Mouse (Mus musculus) retina, adult 2 months (tissue): ENCODE results near the gene Tctn1.

ENCODE experiments used
- DNase-seq: peaks from one replicate; pipeline ENCODE4 v3.0.0-alpha.2; 2012; ENCODE audit warnings: low read depth, low spot score

Gene Tctn1

GRCm38 (mm10) chr5:122247529-122247928 lies 16.7 kb downstream of the Tctn1 start:
- DNase-seq = no peak

GRCm38 (mm10) chr5:122246547-122247167 lies 17.6 kb downstream of the Tctn1 start:
- no peak for DNase-seq

GRCm38 (mm10) chr5:122245186-122245585 lies 19.1 kb downstream of the Tctn1 start:
- DNase-seq = no peak

- no peak for DNase-seq
Observed at GRCm38 (mm10) chr5:122243781-122244523, 20.3 kb downstream of the Tctn1 start.

GRCm38 (mm10) chr5:122242521-122243123 lies 21.6 kb downstream of the Tctn1 start:
- DNase-seq = no peak

- no peak for DNase-seq
Observed at GRCm38 (mm10) chr5:122240989-122241388, 23.3 kb downstream of the Tctn1 start.

GRCm38 (mm10) chr5:122240521-122240920 lies 23.7 kb downstream of the Tctn1 start:
- no peak for DNase-seq

GRCm38 (mm10) chr5:122239618-122240017 lies 24.6 kb downstream of the Tctn1 start:
- DNase-seq = no peak

GRCm38 (mm10) chr5:122237200-122237599 lies 27.1 kb downstream of the Tctn1 start:
- no peak for DNase-seq

- DNase-seq = no peak
Observed at GRCm38 (mm10) chr5:122235196-122235836, 28.9 kb downstream of the Tctn1 start.

- no peak for DNase-seq
Observed at GRCm38 (mm10) chr5:122234319-122235195, 29.7 kb downstream of the Tctn1 start.

GRCm38 (mm10) chr5:122233695-122234094 lies 30.6 kb downstream of the Tctn1 start:
- DNase-seq = no peak

GRCm38 (mm10) chr5:122233077-122233581 lies 31.1 kb downstream of the Tctn1 start:
- no peak for DNase-seq

- DNase-seq = no peak
Observed at GRCm38 (mm10) chr5:122232004-122232403, 32.3 kb downstream of the Tctn1 start.

- no peak for DNase-seq
Observed at GRCm38 (mm10) chr5:122231431-122231830, 32.8 kb downstream of the Tctn1 start.

GRCm38 (mm10) chr5:122230816-122231215 lies 33.4 kb downstream of the Tctn1 start:
- DNase-seq = no peak

GRCm38 (mm10) chr5:122228772-122229171 lies 35.5 kb downstream of the Tctn1 start:
- no peak for DNase-seq

- no peak for DNase-seq
Observed at GRCm38 (mm10) chr5:122228271-122228765, 35.9 kb downstream of the Tctn1 start.

GRCm38 (mm10) chr5:122224291-122224690 lies 40.0 kb downstream of the Tctn1 start:
- no peak for DNase-seq

- DNase-seq = no peak
Observed at GRCm38 (mm10) chr5:122221085-122221484, 43.2 kb downstream of the Tctn1 start.
